Mouse (Mus musculus): ENCODE measurements at regions not wholly inside any gene's neighbourhood (a gene's known extent, or its start where the extent isn't known, plus 50 kb on each side); places are given as distances from the start of the nearest gene placed in this dataset.

DNA sequence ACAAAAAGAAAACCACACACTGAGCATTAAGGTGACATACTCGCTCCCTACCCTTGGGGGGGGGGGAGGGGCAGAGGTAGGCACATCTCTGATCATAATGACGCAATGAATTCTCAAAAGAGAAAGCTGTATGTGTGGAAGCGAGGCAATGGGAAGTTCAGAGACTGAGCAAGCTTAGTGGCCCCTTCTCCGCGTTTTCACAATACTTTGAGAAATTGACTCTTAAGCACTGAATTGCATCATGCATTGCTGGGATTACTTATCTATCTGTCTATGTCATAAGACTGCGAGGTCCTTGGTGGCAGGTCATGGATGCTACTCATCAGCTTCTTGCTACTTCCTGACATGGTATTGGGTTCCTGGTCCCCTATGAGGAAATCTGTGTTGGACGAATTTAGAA is 193.2 kb upstream of the Dkk2 start:
- WGBS = 86% methylated on average over 7 of the region's 7 CpGs
- H3K4me2 ChIP-seq (replicated peaks) = no peak overlapping the region
- no peak overlapping the region for H3K9ac ChIP-seq
- H3K36me3 ChIP-seq = no peaks in the 10 kb centered on the region
- H3K27me3 ChIP-seq (replicated peaks) = no peaks in the 10 kb centered on the region
- ATAC-seq (ENCODE audit: low FRiP score, low read depth) = no peak
- no peak overlapping the region for H3K4me3 ChIP-seq
- no peak overlapping the region for H3K27ac ChIP-seq
- no peaks in the 10 kb centered on the region for H3K4me1 ChIP-seq
- H3K9me3 ChIP-seq = no peaks in the 10 kb centered on the region

DNA sequence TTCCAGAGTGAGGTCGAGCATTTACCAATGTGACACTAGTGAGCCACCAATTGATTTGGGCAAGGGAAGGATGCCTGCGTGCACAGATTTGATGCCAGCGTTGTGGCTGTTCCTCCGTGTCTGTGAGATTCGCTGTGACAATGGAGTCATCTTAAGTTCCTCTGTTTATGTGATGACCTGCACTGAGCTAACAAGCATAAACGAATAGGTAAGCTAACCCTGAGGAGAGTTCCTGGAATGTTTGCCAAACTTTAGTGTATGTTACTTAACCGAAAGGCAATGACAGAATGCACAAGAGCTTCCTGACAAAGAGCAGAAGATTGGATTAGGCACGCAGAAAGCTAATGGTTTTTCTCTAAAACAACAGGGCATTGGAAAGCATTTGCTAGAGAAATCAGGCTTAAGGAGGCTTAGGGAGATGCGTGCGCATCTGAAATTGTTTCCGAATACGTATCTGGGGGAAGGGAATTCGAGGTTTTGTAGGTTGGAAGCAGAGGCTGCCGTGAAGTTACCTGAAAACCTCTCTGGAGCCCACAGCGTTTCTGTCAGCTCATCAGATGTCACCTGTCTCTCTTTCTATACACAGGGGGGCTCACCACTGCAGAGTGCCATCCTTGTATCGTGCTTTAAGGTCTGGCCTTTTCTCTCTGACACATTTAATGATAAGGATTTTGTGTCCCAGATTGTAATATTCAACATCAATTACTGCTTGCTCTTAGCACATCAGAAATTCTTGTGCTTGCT is 191.9 kb upstream of the Dkk2 start:
- H3K4me1 ChIP-seq = no peaks in the 10 kb centered on the region
- no peak overlapping the region for H3K4me2 ChIP-seq (replicated peaks)
- H3K9ac ChIP-seq = no peak overlapping the region
- no peak overlapping the region for H3K27ac ChIP-seq
- no peaks in the 10 kb centered on the region for H3K9me3 ChIP-seq
- H3K27me3 ChIP-seq (replicated peaks) = no peaks in the 10 kb centered on the region
- WGBS = 81% methylated on average over 16 of the region's 16 CpGs
- no peaks in the 10 kb centered on the region for H3K36me3 ChIP-seq
- H3K4me3 ChIP-seq = no peak overlapping the region
- ATAC-seq (ENCODE audit: low FRiP score, low read depth) = no peak

DNA sequence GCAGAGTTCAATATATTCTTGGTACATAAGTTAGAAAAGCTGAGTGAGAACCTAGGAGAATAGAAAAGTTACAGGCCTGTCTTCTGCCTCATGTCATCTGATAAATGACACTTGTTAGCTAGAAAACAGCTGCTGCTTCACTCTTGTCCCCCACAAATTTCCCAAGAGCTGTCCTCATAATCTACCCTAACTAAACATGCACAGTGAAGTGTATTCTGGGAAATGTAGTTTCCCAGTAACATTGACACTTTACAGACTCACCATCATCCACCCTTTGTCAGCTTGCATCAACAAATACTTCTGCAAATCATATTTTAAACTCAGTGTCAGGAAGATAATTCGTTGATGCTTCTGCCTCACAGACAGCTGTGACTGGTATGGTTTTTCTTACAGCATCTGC is 190.0 kb upstream of the Dkk2 start:
- ATAC-seq (ENCODE audit: low FRiP score, low read depth) = no peak
- Histone ChIP-seq H3K27me3 (replicated peaks) (no peaks in the 10 kb centered on the region), H3K9me3 (no peaks in the 10 kb centered on the region), H3K27ac (no peak overlapping the region), H3K4me2 (replicated peaks) (no peak overlapping the region), H3K9ac (no peak overlapping the region), H3K4me3 (no peak overlapping the region), H3K4me1 (no peaks in the 10 kb centered on the region), H3K36me3 (no peaks in the 10 kb centered on the region)
- WGBS = 67% methylated on average over 1 of the region's 1 CpGs

DNA sequence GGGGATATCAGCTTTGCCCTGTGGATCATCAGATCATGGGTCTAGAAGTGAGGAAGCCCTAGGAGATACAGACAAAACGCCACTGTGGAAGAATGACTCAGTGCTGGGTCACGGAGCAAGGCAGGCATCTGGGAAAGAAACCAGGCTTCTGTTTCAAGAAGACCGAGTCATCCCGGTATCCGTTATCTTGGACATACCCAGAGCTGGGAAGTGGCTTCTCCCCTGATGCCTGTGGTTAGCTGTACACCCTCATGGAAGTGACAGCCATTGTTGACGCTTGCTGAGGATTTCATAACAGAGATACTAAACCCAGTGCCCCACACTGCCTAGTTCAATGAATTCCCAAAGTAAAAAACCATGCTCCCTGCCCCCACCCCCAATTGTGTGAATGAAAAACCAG is 171.6 kb upstream of the Dkk2 start:
- Histone ChIP-seq H3K9me3 (no peaks in the 10 kb centered on the region), H3K4me1 (no peaks in the 10 kb centered on the region), H3K4me3 (no peak overlapping the region), H3K36me3 (no peaks in the 10 kb centered on the region), H3K4me2 (replicated peaks) (no peak overlapping the region), H3K9ac (no peak overlapping the region), H3K27me3 (replicated peaks) (no peaks in the 10 kb centered on the region), H3K27ac (no peak overlapping the region)
- ATAC-seq (ENCODE audit: low FRiP score, low read depth) = no peak
- 90% methylated on average over 6 of the region's 6 CpGs for WGBS

DNA sequence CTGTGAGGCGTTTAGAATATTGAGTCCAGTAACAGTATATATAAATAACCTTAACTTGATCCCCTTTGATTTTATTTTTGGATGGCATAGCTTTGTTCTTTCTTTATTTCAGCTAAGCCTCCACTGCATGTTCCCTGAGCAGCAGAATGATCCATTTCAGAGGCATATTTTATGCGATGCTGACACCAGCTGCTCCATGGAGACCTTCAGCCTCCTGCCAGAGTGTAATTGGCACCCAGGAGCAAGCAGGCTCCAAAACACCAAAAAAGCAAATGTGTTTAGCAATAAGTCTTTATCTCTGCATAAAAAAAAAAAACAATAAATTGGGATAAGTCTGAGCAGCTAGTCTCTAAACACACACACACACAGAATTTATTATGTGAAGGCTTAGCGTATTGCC is 170.7 kb upstream of the Dkk2 start:
- H3K27me3 ChIP-seq (replicated peaks) = no peaks in the 10 kb centered on the region
- no peaks in the 10 kb centered on the region for H3K4me1 ChIP-seq
- ATAC-seq (ENCODE audit: low FRiP score, low read depth) = no peak
- no peak overlapping the region for H3K27ac ChIP-seq
- no peaks in the 10 kb centered on the region for H3K9me3 ChIP-seq
- no peak overlapping the region for H3K4me2 ChIP-seq (replicated peaks)
- 87% methylated on average over 3 of the region's 3 CpGs for WGBS
- H3K4me3 ChIP-seq = no peak overlapping the region
- H3K9ac ChIP-seq = no peak overlapping the region
- H3K36me3 ChIP-seq = no peaks in the 10 kb centered on the region

DNA sequence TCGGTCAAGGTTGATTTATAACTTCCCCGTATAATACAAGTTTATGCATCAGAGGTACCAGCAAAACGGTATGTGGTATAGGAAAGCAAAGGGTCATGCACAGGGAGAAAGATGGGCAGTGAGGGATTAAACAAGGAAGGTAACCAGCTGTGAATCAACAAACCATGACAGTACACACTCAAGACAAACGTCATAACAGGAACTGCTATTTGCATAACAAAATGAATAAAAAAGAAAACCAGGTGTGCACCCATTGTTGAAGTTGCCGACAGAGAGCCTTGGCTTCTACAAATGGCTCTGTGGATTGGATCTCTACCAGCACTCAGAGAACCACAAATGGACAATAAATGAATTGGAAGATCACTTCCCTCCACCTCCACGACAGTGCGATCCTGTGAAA is 170.1 kb upstream of the Dkk2 start:
- H3K4me1 ChIP-seq = no peaks in the 10 kb centered on the region

DNA sequence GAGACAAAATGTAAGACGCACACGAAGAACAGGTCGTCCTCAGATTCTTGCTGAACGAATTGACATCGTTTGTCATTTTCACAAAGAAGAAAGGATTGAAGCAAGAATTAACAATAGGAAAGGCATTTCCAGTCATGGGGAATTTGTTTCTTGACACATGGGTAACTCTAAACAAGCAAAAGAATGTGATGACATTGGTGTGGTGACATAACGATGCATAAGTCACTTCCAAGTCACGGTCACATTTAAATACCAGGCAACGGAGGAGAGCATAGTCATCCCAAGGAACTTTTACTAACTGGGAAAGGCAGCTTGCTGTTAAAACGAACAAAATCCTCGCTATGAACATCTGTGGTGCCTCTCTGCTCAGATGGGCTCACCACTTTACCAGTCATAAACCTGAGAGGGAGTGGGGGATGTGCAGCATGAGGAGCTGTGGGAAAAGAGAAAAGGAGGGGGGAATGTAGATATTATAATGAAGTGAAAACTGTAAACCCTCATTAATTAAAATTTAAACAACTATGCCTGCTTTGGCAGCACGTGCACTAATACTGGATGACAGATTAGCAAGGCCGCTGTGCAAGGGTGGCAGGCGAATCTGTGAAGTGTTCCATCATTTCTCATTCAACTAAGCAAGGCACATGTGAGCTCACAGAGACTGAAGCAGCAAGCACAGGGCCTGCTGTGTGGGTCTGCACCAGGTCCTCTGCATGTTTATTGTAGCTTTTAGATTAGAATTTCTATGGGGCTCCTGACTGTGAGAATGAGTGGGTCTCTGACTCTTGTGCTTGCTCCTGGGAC is 167.2 kb upstream of the Dkk2 start:
- ATAC-seq (ENCODE audit: low FRiP score, low read depth) = no peak
- no peak overlapping the region for H3K27ac ChIP-seq
- H3K4me3 ChIP-seq = no peak overlapping the region
- no peak overlapping the region for H3K4me2 ChIP-seq (replicated peaks)
- H3K4me1 ChIP-seq = no peaks in the 10 kb centered on the region
- WGBS = 60% methylated on average over 13 of the region's 13 CpGs
- H3K36me3 ChIP-seq = no peaks in the 10 kb centered on the region
- no peaks in the 10 kb centered on the region for H3K27me3 ChIP-seq (replicated peaks)
- no peaks in the 10 kb centered on the region for H3K9me3 ChIP-seq
- H3K9ac ChIP-seq = no peak overlapping the region

More for the DNA sequence above, 170.1 kb upstream of the Dkk2 start:
- H3K27me3 ChIP-seq (replicated peaks) = no peaks in the 10 kb centered on the region
- no peaks in the 10 kb centered on the region for H3K36me3 ChIP-seq
- no peak for ATAC-seq (ENCODE audit: low FRiP score, low read depth)
- H3K4me2 ChIP-seq (replicated peaks) = no peak overlapping the region
- no peak overlapping the region for H3K4me3 ChIP-seq
- WGBS = 77% methylated on average over 7 of the region's 7 CpGs
- no peak overlapping the region for H3K9ac ChIP-seq
- no peak overlapping the region for H3K27ac ChIP-seq
- no peaks in the 10 kb centered on the region for H3K9me3 ChIP-seq

DNA sequence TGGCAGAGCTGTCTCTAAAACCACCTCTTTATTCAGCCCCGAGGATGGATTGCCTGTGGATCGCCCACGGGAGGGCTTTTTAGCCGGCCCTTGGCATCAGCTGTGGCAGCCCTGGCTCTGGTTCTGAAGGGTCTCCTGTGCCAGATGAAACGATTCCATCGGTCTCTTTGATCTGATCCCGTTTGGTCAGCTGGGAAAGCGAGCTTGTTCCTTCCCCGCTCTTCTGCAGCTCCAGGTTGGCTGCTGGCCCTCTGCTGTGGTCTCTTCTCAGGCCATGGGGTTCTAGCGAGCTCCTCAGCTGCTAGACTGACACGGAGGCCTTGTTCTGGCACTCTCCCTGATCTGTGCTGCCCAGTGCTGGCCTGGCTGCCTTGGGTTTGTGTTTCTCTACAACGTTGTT is 165.6 kb upstream of the Dkk2 start:
- H3K9me3 ChIP-seq = no peaks in the 10 kb centered on the region

DNA sequence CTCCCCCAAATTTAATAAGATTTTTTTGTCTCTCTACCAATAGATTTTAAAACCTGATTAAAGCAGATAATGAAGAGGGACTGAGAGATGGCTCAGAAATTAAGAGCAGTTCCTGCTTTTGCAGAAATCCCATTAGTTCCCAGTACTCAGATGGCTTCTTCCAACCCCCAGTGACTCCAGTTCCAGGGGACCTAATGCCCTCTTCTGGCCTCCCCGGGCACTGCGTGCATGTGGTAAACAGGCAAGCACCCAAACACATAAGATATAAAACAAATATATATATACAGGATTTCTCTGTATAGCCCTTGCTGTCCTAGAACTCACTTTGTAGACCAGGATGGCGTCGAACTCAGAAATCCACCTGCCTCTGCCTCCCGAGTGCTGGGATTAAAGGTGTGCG is 163.9 kb upstream of the Dkk2 start:
- Histone ChIP-seq H3K36me3 (no peaks in the 10 kb centered on the region), H3K4me2 (replicated peaks) (no peak overlapping the region), H3K9ac (no peak overlapping the region), H3K9me3 (no peaks in the 10 kb centered on the region), H3K4me1 (no peaks in the 10 kb centered on the region), H3K27ac (no peak overlapping the region), H3K27me3 (replicated peaks) (no peaks in the 10 kb centered on the region), H3K4me3 (no peak overlapping the region)
- ATAC-seq (ENCODE audit: low FRiP score, low read depth) = no peak
- 85% methylated on average over 6 of the region's 6 CpGs for WGBS

More for the DNA sequence above, 165.6 kb upstream of the Dkk2 start:
- WGBS = 70% methylated on average over 12 of the region's 12 CpGs
- Histone ChIP-seq H3K4me2 (replicated peaks) (no peak overlapping the region), H3K9ac (no peak overlapping the region), H3K27me3 (replicated peaks) (no peaks in the 10 kb centered on the region), H3K36me3 (no peaks in the 10 kb centered on the region), H3K27ac (no peak overlapping the region), H3K4me3 (no peak overlapping the region), H3K4me1 (no peaks in the 10 kb centered on the region)
- no peak for ATAC-seq (ENCODE audit: low FRiP score, low read depth)

DNA sequence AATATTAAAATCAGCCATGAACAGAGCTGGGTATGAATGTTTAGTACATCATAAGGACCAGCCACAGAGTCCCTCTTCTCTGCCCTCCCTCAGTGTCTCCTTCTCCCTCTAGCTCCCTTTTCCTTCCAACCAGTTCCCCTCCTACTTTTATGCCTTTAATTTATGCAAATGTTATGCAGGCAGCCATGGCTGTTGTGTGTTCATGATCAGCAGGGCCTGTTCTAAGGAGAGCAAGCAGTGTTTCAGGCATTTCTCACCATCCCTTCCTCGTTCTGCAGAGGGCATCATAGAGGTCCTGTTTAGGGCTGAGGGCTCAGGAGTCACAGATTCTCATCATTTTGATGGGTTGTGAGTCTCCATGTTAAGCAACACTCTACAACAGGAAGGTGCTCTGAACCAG is 162.4 kb upstream of the Dkk2 start:
- Histone ChIP-seq H3K4me3 (no peak overlapping the region), H3K36me3 (no peaks in the 10 kb centered on the region), H3K27ac (no peak overlapping the region), H3K9ac (no peak overlapping the region), H3K9me3 (no peaks in the 10 kb centered on the region), H3K4me2 (replicated peaks) (no peak overlapping the region), H3K4me1 (no peaks in the 10 kb centered on the region), H3K27me3 (replicated peaks) (no peaks in the 10 kb centered on the region)
- no peak for ATAC-seq (ENCODE audit: low FRiP score, low read depth)
- WGBS = 57% methylated on average over 1 of the region's 1 CpGs

DNA sequence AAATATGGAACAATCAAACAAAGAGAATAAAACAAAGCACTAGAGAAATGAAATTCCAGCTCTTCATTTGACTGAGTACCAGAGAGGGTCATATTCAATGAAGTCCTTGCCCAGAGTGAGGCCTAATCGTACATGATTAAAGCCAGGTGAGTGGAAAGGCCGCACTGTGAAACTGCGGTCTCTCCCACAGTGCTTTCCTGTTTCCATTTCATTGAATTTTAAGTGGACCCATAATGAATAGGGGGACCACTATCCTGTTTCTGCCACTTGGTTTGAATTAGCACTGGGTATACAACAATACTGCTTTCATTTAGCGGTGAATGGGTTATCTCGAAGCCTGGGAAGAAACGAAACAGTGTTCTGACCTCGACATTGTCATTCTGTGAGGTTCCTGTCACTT is 144.2 kb upstream of the Dkk2 start:
- no peak overlapping the region for H3K4me3 ChIP-seq
- 62% methylated on average over 7 of the region's 7 CpGs for WGBS
- ATAC-seq (ENCODE audit: low FRiP score, low read depth) = no peak

DNA sequence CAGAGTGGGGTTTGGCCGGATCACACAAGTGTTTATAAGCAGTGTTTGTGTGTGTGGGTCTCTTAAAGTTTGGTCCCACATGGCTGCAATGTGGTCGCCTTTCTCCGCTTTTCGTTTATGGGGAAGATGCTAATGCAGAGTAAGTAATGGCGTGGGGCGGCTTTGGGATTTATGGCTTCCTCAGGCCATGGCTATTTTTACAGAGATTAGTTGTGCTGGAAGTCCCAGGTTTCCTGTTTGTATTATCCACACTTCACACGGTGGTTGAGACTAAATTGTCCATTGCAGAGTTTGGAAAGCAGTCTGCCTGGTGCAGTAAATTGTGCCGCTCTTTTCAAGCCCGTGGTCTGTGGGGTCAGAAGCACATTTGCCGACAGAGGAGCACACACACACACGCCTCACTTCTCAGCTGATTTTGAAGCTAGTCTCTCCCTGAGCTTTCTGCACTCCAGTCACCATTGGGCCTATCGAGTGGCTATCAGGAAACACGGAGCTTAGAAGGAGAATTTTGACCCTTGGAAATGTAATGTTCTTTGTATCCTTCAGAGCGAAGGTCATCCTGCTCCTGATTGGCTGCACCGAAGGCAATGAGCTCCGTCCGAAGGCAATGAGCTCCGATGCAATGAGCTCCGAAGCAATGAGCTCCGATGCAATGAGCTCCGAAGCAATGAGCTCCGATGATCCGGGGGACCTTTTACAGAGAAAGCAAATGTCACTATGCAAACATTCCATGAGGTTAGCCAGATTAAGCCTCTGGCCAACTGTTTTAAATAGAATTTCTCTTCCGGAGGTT is 142.9 kb upstream of the Dkk2 start:
- Histone ChIP-seq H3K4me1 (no peaks in the 10 kb centered on the region), H3K36me3 (no peaks in the 10 kb centered on the region), H3K4me3 (no peak overlapping the region), H3K27ac (no peak overlapping the region), H3K27me3 (replicated peaks) (no peaks in the 10 kb centered on the region), H3K9ac (no peak overlapping the region), H3K4me2 (replicated peaks) (no peak overlapping the region), H3K9me3 (no peaks in the 10 kb centered on the region)
- 65% methylated on average over 24 of the region's 24 CpGs for WGBS
- no peak for ATAC-seq (ENCODE audit: low FRiP score, low read depth)

More for the DNA sequence above, 144.2 kb upstream of the Dkk2 start:
- Histone ChIP-seq H3K36me3 (no peaks in the 10 kb centered on the region), H3K27me3 (replicated peaks) (no peaks in the 10 kb centered on the region), H3K9me3 (no peaks in the 10 kb centered on the region), H3K4me2 (replicated peaks) (no peak overlapping the region), H3K27ac (no peak overlapping the region), H3K9ac (no peak overlapping the region), H3K4me1 (no peaks in the 10 kb centered on the region)

Data from neural tube, embryonic 12.5 days (tissue).